Mouse (Mus musculus): ENCODE measurements around the gene Gm20708.
"Not testable (repeated sequence)": the region's sequence is repeated elsewhere in the genome, so short reads cannot be mapped to it uniquely, and the experiment has no call there.

Gm20708 gene

GRCm38 (mm10) chr11:117781199-117781821 is 28.2 kb upstream of the Gm20708 start:
- DNase-seq (ENCODE audit: low read depth, low spot score) = no peak

GRCm38 (mm10) chr11:117781993-117782704 is 27.3 kb upstream of the Gm20708 start, which contains the start of the genes Tmc8 and Tmc6:
TSS of gene Tmc8 (plus strand) at chr11:117782076.
TSS of gene Tmc6 (minus strand) at chr11:117782198.
- no peak for DNase-seq (ENCODE audit: low read depth, low spot score)

DNA sequence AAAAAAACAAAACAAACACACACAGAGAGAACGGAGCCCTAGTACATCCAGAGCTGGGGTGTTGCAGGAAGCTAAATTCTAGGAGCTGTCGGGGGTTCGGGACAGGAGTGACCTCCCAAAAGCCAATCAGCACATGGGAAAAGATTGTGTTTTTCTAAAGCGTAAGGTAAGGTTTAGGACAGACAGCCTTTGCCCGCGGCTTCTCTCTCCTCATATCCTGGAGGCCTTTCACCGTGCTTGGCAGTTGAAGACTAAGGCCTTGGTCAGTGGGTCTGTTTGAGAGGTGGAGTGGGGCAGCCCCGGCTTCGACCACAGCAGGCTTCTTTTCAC is 26.8 kb upstream of the Gm20708 start:
- DNase-seq (ENCODE audit: low read depth, low spot score) = no peak

DNA sequence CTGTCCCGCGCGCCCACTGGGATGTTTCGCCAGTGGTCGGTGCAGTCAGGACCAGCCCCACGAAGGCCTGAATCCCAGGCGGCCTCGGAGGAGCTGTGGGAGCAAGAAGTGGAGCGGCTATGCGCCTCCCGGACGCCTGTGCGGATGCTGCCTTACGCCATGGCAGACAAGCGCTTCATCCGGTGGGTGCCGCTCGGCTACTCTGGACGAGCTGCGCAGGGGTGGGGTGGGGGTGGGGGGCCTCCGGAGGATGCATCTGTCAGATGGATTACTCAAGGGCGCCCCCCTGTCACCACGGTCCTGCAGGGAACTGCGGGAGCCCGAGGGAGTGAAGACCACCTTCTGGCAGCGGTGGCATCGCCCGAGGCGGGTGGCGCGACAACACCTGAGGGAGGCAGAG is 26.4 kb upstream of the Gm20708 start:
- peak; percentile 61 for DNase-seq (ENCODE audit: low read depth, low spot score)

- DNase-seq (ENCODE audit: low read depth, low spot score) = no peak
These were observed 25.7 kb upstream of the Gm20708 start for GRCm38 (mm10) chr11:117783683-117784309.

GRCm38 (mm10) chr11:117786294-117786693 is 23.2 kb upstream of the Gm20708 start:
- no peak for DNase-seq (ENCODE audit: low read depth, low spot score)

DNA sequence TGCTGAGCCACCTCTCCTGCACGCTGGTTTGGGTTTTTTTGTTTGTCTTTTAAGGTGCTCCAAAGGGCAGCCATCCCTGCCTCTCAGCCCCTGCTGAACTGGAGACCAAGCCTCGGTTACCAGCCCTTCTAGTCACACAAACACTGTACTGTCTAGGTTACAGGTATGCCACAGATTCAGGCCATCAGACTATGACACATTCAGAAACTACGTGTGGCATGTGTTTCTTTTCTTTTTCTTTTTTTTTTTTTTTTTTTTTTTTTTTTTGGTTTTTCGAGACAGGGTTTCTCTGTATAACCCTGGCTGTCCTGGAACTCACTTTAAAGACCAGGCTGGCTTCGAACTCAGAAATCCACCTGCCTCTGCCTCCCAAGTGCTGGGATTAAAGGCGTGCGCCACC is 21.0 kb upstream of the Gm20708 start:
- DNase-seq (ENCODE audit: low read depth, low spot score) = not testable (repeated sequence)

DNA sequence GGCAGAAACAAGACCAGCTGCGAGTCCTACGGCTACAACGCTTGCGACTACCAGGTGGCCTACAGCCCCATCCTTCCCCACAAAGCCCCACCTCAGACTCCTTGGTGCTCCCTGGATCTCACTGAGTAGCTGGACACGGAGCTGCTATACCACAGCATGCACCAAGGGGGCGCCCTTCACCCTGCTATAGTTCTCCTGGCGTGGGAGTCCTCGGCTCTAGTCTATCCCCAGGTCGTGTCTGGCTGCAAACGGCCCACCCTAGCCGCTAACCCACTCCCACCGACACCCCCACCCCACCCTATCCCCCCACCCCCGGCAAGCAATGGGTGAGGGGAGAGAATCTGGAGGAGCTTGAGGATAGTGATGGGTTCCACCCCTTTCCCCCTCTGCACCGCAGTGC is 19.2 kb upstream of the Gm20708 start:
- no peak for DNase-seq (ENCODE audit: low read depth, low spot score)

DNA sequence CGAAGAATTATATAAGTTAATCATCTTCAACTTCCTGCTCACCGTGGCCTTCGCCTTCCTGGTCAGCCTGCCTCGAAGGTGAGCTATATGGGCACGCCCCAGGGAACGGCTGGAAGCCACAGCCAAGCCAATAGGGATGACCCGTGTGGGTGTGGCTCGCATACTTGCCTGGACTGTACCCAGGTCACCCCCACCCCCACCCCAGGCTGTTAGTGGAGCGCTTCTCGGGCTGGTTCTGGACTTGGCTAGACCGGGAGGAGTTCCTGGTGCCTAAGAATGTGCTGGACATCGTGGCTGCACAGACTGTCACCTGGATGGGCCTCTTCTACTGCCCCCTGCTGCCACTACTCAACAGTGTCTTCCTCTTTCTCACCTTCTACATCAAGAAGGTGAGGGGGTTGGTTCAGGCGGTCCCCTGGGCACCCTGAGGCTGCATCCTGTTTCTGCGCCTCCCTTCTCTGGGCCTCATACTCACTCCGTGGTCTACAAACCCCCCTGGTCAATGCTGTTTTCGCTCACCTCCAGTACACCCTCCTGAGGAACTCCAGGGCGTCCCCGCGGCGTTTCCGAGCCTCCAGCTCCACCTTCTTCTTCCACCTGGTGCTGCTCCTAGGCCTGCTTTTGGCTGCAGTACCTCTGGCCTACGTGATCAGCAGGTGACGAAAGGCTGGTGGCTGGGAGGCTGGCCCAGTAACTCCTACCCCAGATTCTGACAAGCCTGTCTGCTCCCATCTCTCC is 18.6 kb upstream of the Gm20708 start:
- DNase-seq (ENCODE audit: low read depth, low spot score) = no peak

DNA sequence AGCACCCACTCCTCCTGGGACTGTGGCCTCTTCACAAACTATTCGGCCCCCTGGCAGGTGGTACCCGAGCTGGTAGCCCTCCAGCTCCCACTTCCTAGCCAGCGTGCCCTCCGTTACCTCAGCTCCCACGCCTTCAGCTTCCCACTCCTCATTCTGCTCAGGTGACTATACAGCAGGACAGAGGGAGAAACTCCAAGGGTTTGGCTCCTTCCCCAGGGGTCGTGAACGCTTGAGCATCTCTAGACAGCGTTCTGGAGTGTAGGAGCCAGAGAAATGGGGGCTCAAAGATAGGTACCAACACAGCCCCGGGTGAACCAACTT is 18.1 kb upstream of the Gm20708 start:
- no peak for DNase-seq (ENCODE audit: low read depth, low spot score)

DNA sequence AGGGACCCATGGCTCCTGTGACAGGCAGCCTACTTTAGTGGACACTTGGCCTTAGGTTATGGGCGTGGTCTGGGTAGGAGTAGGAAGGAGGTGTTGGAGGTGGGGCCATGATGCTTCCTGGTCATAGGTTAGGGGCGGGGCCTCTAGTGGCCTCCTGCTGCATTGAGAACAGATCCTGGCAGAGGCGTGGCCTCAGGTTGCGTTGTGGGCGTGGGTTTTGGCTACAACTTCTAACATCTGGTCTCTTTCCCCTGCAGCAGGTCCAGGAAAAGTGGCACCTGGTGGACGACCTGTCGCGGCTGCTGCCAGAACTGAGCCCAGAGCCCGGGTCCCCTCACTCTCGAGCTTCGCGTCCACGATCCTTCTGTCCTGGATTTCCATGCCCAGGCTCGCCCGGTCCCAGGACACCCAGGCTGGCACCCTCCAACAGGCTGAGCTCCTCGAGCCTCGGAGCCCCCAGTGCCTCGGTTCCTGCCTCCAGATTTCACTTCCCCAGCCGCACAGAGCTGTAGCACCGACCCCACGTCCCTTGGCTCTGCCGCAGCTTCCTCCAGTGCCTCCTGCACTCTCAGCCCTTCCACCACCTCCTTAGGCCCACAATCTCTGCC is 17.1 kb upstream of the Gm20708 start:
- no peak for DNase-seq (ENCODE audit: low read depth, low spot score)

GRCm38 (mm10) chr11:117794035-117794551 is 15.4 kb upstream of the Gm20708 start:
- no peak for DNase-seq (ENCODE audit: low read depth, low spot score)

- DNase-seq (ENCODE audit: low read depth, low spot score) = no peak
These were observed 12.5 kb upstream of the Gm20708 start for GRCm38 (mm10) chr11:117796954-117797353.

GRCm38 (mm10) chr11:117797511-117798159 is 11.8 kb upstream of the Gm20708 start, which contains the start of gene 6030468B19Rik:
TSS of gene 6030468B19Rik (plus strand) at chr11:117797660.
- no peak for DNase-seq (ENCODE audit: low read depth, low spot score)

- no peak for DNase-seq (ENCODE audit: low read depth, low spot score)
These were observed 11.3 kb upstream of the Gm20708 start for GRCm38 (mm10) chr11:117798160-117798541.

DNA sequence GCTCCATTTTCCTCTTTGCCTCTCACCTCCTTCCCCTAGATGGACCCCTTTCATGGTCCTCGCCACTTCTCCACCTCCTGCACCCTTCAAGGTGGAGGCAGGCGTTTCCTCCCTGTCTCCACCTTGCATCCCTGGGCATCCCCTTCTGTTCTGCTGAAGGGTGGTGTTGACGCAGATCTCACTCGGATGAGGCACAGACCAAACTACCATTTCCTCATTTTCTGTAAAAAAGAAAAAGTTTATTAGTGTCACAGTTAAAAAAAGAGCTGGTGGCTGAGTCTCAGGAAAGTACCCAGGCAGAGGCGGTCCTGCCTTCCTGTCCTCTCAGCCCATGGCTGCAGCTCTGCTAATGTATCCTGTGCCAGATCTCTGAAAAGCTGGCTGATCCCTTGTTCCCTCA is 10.3 kb upstream of the Gm20708 start:
- DNase-seq (ENCODE audit: low read depth, low spot score) = no peak

- no peak for DNase-seq (ENCODE audit: low read depth, low spot score)
These were observed 9.4 kb upstream of the Gm20708 start for GRCm38 (mm10) chr11:117800038-117800437.

DNA sequence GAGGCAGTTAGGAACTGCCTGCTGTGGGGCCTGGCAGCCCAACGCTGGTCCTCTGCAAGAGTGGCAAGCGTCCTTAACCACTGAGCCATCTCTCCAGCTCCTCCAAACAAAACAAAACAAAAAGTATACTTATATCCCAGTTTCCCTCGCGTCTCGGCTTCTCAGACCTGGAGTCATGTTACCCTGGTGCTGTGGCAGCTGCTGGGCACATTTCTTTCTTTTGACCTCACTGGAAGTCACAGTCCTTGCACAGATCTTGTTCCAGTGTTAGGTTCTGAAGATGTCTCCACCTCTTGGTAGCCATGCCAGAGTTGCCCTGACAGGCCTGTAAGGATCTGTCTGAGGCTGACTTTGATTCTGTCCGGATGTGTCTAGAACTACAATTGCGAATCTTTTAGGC is 7.8 kb upstream of the Gm20708 start:
- DNase-seq (ENCODE audit: low read depth, low spot score) = no peak

DNA sequence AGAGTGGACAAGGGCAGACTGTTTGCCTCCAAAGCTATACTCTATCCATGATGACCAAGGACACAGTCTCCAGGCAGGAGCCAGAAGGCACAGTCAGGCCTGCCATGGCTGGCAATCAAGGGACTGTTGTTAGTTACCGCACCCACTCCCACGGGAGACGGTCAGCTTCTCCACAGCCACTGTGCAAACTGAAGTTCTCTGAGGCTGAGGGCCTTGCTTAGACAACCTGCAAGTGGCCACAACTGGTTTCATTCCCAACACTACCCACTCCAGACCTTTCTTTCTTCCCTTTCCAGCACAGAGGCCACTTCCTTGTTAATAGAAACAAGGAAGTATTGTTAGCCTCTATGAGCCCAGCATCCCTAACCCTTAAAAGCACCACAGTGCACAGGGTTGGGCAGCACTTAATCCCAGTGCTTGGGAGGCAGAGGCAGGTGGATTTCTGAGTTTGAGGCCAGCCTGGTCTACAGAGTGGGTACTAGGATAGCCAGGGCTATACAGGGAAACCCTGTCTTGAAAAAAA is 6.2 kb upstream of the Gm20708 start:
- DNase-seq (ENCODE audit: low read depth, low spot score) = no peak

DNA sequence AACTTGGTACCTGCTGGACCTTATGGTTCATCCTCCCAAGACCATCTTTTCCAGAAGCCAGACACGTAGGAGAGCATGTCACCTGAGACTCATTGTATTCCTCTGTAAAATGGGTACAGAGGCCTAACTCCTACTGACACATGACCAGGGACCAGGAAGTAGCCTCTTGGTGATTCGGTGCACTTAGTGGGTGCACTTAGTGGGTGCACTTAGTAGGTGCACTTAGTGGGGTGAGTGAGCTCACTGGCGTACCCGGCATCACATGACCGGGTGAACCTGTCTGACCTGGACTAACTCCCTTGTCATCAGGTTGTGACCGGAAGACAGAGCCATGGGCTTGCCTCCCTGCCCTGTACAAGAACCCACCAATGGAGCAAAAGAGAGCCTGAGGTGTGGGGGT is 2.7 kb upstream of the Gm20708 start:
- DNase-seq (ENCODE audit: low read depth, low spot score) = no peak

Data from retina, postnatal 7 days (tissue).